Mouse (Mus musculus): ENCODE results near the gene Anxa4. TPM values are rescaled to one million over a fixed set of nuclear protein-coding genes. Genes with fewer than 3 reads are reported as not detected.

The Anxa4 gene
- polyA plus RNA-seq, 1 experiment from 2014 or later = 40.0 TPM

- no peak overlapping the region for H3K27ac ChIP-seq
- no peak for ATAC-seq (replicated peaks; ENCODE audit: low FRiP score)
- WGBS = 82% methylated on average over 6 of the region's 6 CpGs
- no peaks in the 10 kb centered on the region for H3K9me3 ChIP-seq (replicated peaks)
- H3K27me3 ChIP-seq = no peaks in the 10 kb centered on the region
- H3K36me3 ChIP-seq = no peaks in the 10 kb centered on the region
- H3K4me1 ChIP-seq = peaks cover 20% of the 10 kb centered on the region
- H3K4me2 ChIP-seq = no peak overlapping the region
- H3K9ac ChIP-seq = no peak overlapping the region
- H3K4me3 ChIP-seq (replicated peaks) = no peak overlapping the region
These were observed 56.6 kb downstream of the Anxa4 start for GRCm38 (mm10) chr6:86736830-86737229.

GRCm38 (mm10) chr6:86736313-86736712, 57.1 kb downstream of the Anxa4 start:
- no peak overlapping the region for H3K4me2 ChIP-seq
- H3K4me3 ChIP-seq (replicated peaks) = no peak overlapping the region
- H3K9ac ChIP-seq = no peak overlapping the region
- no peak for ATAC-seq (replicated peaks; ENCODE audit: low FRiP score)
- 83% methylated on average over 4 of the region's 4 CpGs for WGBS
- H3K27me3 ChIP-seq = no peaks in the 10 kb centered on the region
- no peak overlapping the region for H3K27ac ChIP-seq
- no peaks in the 10 kb centered on the region for H3K9me3 ChIP-seq (replicated peaks)
- no peaks in the 10 kb centered on the region for H3K36me3 ChIP-seq
- H3K4me1 ChIP-seq = peaks cover 23% of the 10 kb centered on the region

DNA sequence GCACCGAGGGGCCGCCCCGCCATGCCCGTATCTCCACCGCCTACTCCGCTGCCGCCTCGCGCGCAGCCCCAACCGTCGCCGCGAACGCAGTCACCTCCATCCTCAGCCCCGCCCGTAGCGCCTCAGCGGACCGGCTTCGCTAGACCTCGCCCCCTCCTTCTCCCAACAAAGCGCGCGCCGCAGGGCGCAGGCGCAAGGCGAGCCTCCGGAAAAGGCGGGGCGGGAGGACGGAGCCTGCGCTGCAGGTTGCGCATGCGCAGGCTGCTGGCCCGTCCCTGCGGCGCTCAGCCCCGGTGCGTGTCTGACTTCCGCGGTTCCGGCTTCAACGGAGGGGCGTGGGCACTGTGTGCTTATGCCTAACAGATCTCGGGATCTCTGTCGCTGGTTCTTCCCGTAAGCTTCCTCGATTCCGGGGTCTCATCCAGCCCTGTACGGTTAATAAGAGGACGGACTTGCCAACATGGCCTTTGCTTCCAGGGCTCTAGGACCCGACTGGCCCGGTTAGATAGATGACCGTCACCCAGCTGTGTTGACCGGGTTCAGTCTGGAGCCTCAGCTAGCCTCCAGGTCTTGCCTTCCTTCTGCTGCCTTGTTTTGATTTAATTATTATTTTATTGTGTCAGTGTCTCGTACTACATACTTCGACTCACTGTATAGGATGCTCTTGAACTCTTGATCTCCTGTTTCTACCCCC, 60.1 kb downstream of the Anxa4 start, which contains the start of gene Gmcl1:
Gene Gmcl1, minus strand, starts transcription at position 201 of the 694 bp plus-strand sequence.
- no peaks in the 10 kb centered on the region for H3K36me3 ChIP-seq
- H3K4me2 ChIP-seq = peak within 1 kb of the TSS; percentile 97
- H3K9me3 ChIP-seq (replicated peaks) = no peaks in the 10 kb centered on the region
- ATAC-seq (replicated peaks; ENCODE audit: low FRiP score) = peak; percentile 96
- peak within 1 kb of the TSS; percentile 74 for H3K27ac ChIP-seq
- under 1% methylated on average over 59 of the region's 59 CpGs for WGBS
- peak within 1 kb of the TSS; percentile 88 for H3K9ac ChIP-seq
- peak within 1 kb of the TSS; percentile 99 for H3K4me3 ChIP-seq (replicated peaks)
- H3K4me1 ChIP-seq = peaks cover 21% of the 10 kb centered on the region
- no peaks in the 10 kb centered on the region for H3K27me3 ChIP-seq

DNA sequence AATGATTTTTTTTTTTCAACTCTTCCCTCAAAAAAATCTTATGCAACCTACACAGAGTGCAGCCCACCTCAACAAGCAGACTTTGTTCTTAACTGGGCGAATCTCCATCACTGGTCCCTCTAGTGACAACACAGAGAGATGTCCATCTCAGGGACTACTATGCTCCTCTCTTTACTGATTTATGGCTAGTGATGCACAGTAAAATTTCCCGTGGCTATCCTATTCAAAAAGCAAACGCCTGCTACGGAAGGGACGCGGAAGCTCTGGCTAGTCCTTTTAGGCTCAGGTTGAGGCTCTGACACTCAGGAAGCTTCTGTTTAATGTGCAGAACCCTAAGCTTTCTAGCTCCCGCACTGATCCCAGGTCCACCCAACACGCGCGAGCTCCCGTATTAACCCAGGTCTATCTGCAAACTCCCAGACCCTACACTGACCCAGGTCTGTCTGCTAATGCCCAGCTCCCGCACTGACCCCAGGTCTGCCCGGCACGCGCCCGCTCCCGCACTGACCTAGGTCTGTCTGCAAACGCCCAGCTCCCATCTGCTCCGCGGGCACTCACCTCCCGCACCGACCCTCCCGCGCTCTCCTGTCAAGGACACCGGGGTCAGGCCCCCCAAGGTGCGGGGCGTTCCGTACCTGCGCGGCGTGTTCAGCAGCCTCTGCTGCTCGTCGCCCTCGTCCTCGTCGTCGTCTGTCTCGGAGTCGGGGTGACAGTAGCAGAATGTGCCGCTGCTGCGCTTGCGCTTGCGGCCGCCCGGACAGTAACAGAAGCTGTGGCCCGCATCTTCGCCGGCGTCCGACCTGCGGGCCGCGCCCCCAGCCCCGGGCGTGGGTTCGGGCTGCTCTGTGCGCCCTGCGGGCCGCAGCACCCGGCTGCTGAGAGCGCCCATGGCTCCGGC, 60.9 kb downstream of the Anxa4 start:
- Histone ChIP-seq H3K4me2 (peak overlapping the region; percentile 97), H3K9ac (peak overlapping the region; percentile 88), H3K27me3 (no peaks in the 10 kb centered on the region), H3K27ac (peak overlapping the region; percentile 74), H3K36me3 (0 out of 2 replicates have a peak, but pooled peaks cover under 1% of the 10 kb centered on the region), H3K4me3 (replicated peaks) (peak overlapping the region; percentile 99), H3K4me1 (peaks cover 21% of the 10 kb centered on the region), H3K9me3 (replicated peaks) (no peaks in the 10 kb centered on the region)
- peak; percentile 61 for ATAC-seq (replicated peaks; ENCODE audit: low FRiP score)
- under 1% methylated on average over 56 of the region's 62 CpGs for WGBS

- 95% methylated on average over 5 of the region's 5 CpGs for WGBS
These were observed 64.7 kb downstream of the Anxa4 start for GRCm38 (mm10) chr6:86728711-86729110.

GRCm38 (mm10) chr6:86721977-86722376, 71.4 kb downstream of the Anxa4 start:
- H3K27me3 ChIP-seq = no peaks in the 10 kb centered on the region
- H3K9me3 ChIP-seq (replicated peaks) = no peaks in the 10 kb centered on the region
- H3K4me2 ChIP-seq = no peak overlapping the region
- H3K4me3 ChIP-seq (replicated peaks) = no peak overlapping the region
- H3K36me3 ChIP-seq = peaks cover 46% of the 10 kb centered on the region
- H3K9ac ChIP-seq = no peak overlapping the region
- no peaks in the 10 kb centered on the region for H3K4me1 ChIP-seq
- H3K27ac ChIP-seq = peak overlapping the region; percentile 37; the same call in 1 of the 2 replicates
- ATAC-seq (replicated peaks; ENCODE audit: low FRiP score) = 0 out of 2 replicates have a peak, but pooled peaks have one; percentile 12
- 34% methylated on average over 3 of the region's 3 CpGs for WGBS

More at GRCm38 (mm10) chr6:86728711-86729110, 64.7 kb downstream of the Anxa4 start:
- H3K4me1 ChIP-seq = peaks cover 13% of the 10 kb centered on the region
- no peak overlapping the region for H3K9ac ChIP-seq
- no peak for ATAC-seq (replicated peaks; ENCODE audit: low FRiP score)
- H3K4me2 ChIP-seq = no peak overlapping the region
- no peaks in the 10 kb centered on the region for H3K9me3 ChIP-seq (replicated peaks)
- no peak overlapping the region for H3K4me3 ChIP-seq (replicated peaks)
- peaks cover 21% of the 10 kb centered on the region; the same call in 1 of the 2 replicates for H3K36me3 ChIP-seq
- H3K27me3 ChIP-seq = no peaks in the 10 kb centered on the region
- H3K27ac ChIP-seq = no peak overlapping the region

DNA sequence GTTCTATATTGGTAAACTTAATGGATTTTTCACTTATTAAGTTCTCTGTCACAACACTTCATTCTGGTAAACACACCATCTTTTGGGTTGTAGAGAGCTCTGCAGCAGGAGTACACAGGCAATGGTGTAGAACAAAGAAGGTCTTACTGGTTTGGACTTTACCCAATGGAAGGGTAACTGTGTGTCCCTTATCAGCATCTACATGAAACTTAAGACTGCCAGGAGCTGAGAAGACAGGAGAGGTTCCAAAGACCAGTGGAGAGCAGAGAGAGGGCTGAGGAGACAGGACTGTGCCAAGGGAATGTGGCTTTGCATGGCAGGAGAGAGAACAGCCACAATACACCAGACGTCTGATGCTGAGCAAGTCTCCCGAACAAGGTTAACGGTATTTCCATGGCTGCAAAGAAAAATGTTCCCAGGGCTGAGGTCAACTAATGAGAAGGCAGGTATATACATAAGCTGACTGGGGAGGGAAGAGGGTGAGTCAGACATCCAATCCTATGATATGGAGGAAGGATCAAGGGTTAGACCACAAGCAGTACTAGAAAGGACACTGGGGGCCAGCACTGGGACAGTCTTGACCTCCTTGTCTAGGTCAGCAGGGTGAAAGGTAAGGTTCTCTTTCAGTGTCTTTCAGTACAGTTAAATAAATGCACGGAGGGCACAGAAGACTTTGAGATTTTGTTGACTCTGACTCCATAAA, 85.2 kb downstream of the Anxa4 start:
- Histone ChIP-seq H3K27me3 (no peaks in the 10 kb centered on the region), H3K27ac (no peak overlapping the region), H3K4me3 (replicated peaks) (no peak overlapping the region), H3K9me3 (replicated peaks) (no peaks in the 10 kb centered on the region), H3K36me3 (peaks cover 65% of the 10 kb centered on the region), H3K9ac (no peak overlapping the region), H3K4me2 (no peak overlapping the region), H3K4me1 (no peaks in the 10 kb centered on the region)
- no peak for ATAC-seq (replicated peaks; ENCODE audit: low FRiP score)
- 85% methylated on average over 4 of the region's 4 CpGs for WGBS

- WGBS = 86% methylated on average over 9 of the region's 9 CpGs
- Histone ChIP-seq H3K4me1 (no peaks in the 10 kb centered on the region), H3K36me3 (peaks cover 86% of the 10 kb centered on the region), H3K27ac (no peak overlapping the region), H3K27me3 (no peaks in the 10 kb centered on the region), H3K9ac (no peak overlapping the region), H3K4me3 (replicated peaks) (no peak overlapping the region), H3K9me3 (replicated peaks) (no peaks in the 10 kb centered on the region), H3K4me2 (no peak overlapping the region)
- no peak for ATAC-seq (replicated peaks; ENCODE audit: low FRiP score)
These were observed 90.8 kb downstream of the Anxa4 start for GRCm38 (mm10) chr6:86702577-86702976.

GRCm38 (mm10) chr6:86697903-86698302, 95.5 kb downstream of the Anxa4 start:
- H3K4me1 ChIP-seq = no peaks in the 10 kb centered on the region
- no peak overlapping the region for H3K27ac ChIP-seq
- peaks cover 89% of the 10 kb centered on the region for H3K36me3 ChIP-seq
- H3K9ac ChIP-seq = no peak overlapping the region
- no peak overlapping the region for H3K4me2 ChIP-seq
- H3K27me3 ChIP-seq = no peaks in the 10 kb centered on the region
- no peak overlapping the region for H3K4me3 ChIP-seq (replicated peaks)
- H3K9me3 ChIP-seq (replicated peaks) = no peaks in the 10 kb centered on the region
- no peak for ATAC-seq (replicated peaks; ENCODE audit: low FRiP score)
- 84% methylated on average over 6 of the region's 6 CpGs for WGBS

- ATAC-seq (replicated peaks; ENCODE audit: low FRiP score) = no peak
- 92% methylated on average over 10 of the region's 10 CpGs for WGBS
- Histone ChIP-seq H3K27ac (no peak overlapping the region), H3K4me1 (no peaks in the 10 kb centered on the region), H3K9ac (no peak overlapping the region), H3K27me3 (no peaks in the 10 kb centered on the region), H3K9me3 (replicated peaks) (no peaks in the 10 kb centered on the region), H3K36me3 (peaks cover 82% of the 10 kb centered on the region), H3K4me3 (replicated peaks) (no peak overlapping the region), H3K4me2 (no peak overlapping the region)
These were observed 97.2 kb downstream of the Anxa4 start for GRCm38 (mm10) chr6:86696213-86696612.

DNA sequence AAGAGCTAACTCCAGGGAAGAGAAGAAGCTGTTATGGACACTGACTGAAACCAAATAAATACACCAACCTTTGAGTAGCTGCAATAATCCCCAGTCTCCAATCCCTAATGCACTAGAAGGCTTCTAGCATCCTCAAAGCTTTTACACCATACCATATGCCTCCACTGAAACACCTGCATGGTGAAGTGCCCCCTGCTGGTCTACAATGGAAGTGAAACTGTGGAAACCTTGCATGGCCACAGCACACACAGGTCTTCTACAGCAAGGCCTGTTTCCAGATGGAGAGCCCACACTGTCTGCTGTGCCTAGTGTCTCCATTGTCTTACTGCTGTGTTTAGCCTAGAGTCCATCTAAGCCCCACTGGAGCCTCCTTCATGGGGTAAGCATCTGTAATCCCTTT, 98.9 kb downstream of the Anxa4 start:
- no peaks in the 10 kb centered on the region for H3K27me3 ChIP-seq
- H3K4me2 ChIP-seq = no peak overlapping the region
- peaks cover 82% of the 10 kb centered on the region for H3K36me3 ChIP-seq
- H3K27ac ChIP-seq = no peak overlapping the region
- ATAC-seq (replicated peaks; ENCODE audit: low FRiP score) = no peak
- no peaks in the 10 kb centered on the region for H3K9me3 ChIP-seq (replicated peaks)
- H3K9ac ChIP-seq = no peak overlapping the region
- no peak overlapping the region for H3K4me3 ChIP-seq (replicated peaks)
- no peaks in the 10 kb centered on the region for H3K4me1 ChIP-seq

Measured in kidney, embryonic 15.5 days (tissue).